Mouse (Mus musculus) urinary bladder, postnatal 14 days (tissue): Measurements from ENCODE around the gene Bpifb3.

Source experiments
- DNase-seq: peaks from one replicate; pipeline ENCODE4 v3.0.0; 2021; ENCODE audit warnings: low spot score

Bpifb3 gene

GRCm38 (mm10) chr2:153917930-153918329, at the start of gene Bpifb3:
Gene Bpifb3 (plus strand): TSS chr2:153918230.
- DNase-seq: no peak

GRCm38 (mm10) chr2:153870984-153871383, 47.0 kb upstream of the Bpifb3 start, which contains the start of gene Sun5:
Gene Sun5 (minus strand): TSS chr2:153871084.
- no peak for DNase-seq

- no peak for DNase-seq
Measured at GRCm38 (mm10) chr2:153874745-153875144, 43.3 kb upstream of the Bpifb3 start, which contains the start of gene Bpifb2. Gene Bpifb2 (plus strand): TSS chr2:153875045.

GRCm38 (mm10) chr2:153899111-153899510, 18.9 kb upstream of the Bpifb3 start:
- no peak for DNase-seq

- no peak for DNase-seq
Measured at GRCm38 (mm10) chr2:153900088-153900487, 17.9 kb upstream of the Bpifb3 start, which contains the start of gene Bpifb6. Gene Bpifb6 (plus strand): TSS chr2:153900388.

GRCm38 (mm10) chr2:153902726-153903125, 15.3 kb upstream of the Bpifb3 start:
- DNase-seq: no peak

- DNase-seq: no peak
Measured at GRCm38 (mm10) chr2:153906626-153907025, 11.4 kb upstream of the Bpifb3 start.

- DNase-seq: no peak
Measured at GRCm38 (mm10) chr2:153914151-153914550, 3.9 kb upstream of the Bpifb3 start.

GRCm38 (mm10) chr2:153921246-153921645, 3.2 kb downstream of the Bpifb3 start:
- no peak for DNase-seq

- peak; percentile 42 for DNase-seq
Measured at GRCm38 (mm10) chr2:153929871-153930413, 11.9 kb downstream of the Bpifb3 start.

GRCm38 (mm10) chr2:153931125-153931524, 13.1 kb downstream of the Bpifb3 start:
- DNase-seq: no peak

- DNase-seq: no peak
Measured at GRCm38 (mm10) chr2:153933311-153933710, 15.3 kb downstream of the Bpifb3 start.

- peak; percentile 11 for DNase-seq
Measured at GRCm38 (mm10) chr2:153935348-153935747, 17.3 kb downstream of the Bpifb3 start.

- no peak for DNase-seq
Measured at GRCm38 (mm10) chr2:153937843-153938242, 19.8 kb downstream of the Bpifb3 start, which contains the start of gene Bpifb4. Gene Bpifb4 (plus strand): TSS chr2:153938212.

- no peak for DNase-seq
Measured at GRCm38 (mm10) chr2:153943537-153943936, 25.5 kb downstream of the Bpifb3 start.

- no peak for DNase-seq
Measured at GRCm38 (mm10) chr2:153944567-153944966, 26.5 kb downstream of the Bpifb3 start.

- peak; percentile 40 for DNase-seq
Measured at GRCm38 (mm10) chr2:153952897-153953296, 34.9 kb downstream of the Bpifb3 start.

- peak; percentile 16 for DNase-seq
Measured at GRCm38 (mm10) chr2:153953836-153954235, 35.8 kb downstream of the Bpifb3 start.

GRCm38 (mm10) chr2:153962821-153963331, 44.8 kb downstream of the Bpifb3 start:
- DNase-seq: no peak

- no peak for DNase-seq
Measured at GRCm38 (mm10) chr2:153963334-153963733, 45.3 kb downstream of the Bpifb3 start.

- no peak for DNase-seq
Measured at GRCm38 (mm10) chr2:153970221-153970620, 52.2 kb downstream of the Bpifb3 start.

- DNase-seq: no peak
Measured at GRCm38 (mm10) chr2:153974582-153974981, 56.6 kb downstream of the Bpifb3 start, which contains the start of gene Bpifa6. Gene Bpifa6 (plus strand): TSS chr2:153974945.
